Mouse (Mus musculus): ENCODE results near the gene Pold1.

- TF ChIP-seq CTCF (IDR thresholded peaks at IDR 0.05; ENCODE audit: low read depth): no peak
- TF ChIP-seq EP300 (IDR thresholded peaks at IDR 0.05; ENCODE audit: low read depth): no peak
Observed at GRCm38 (mm10) chr7:44498922-44499321, 49.7 kb downstream of the Pold1 start.
